Mouse (Mus musculus): ENCODE measurements around the gene Lef1. TPM values are rescaled to one million over a fixed set of nuclear protein-coding genes. Genes with fewer than 3 reads are reported as not detected.

Lef1 gene
- polyA plus RNA-seq, 1 experiment, result 4.5 TPM

GRCm38 (mm10) chr3:131190671-131191367 is 80.5 kb downstream of the Lef1 start:
- no peak overlapping the region for H3K4me2 ChIP-seq (ENCODE audit: low read depth)
- no peak for TF ChIP-seq TCF12 (IDR thresholded peaks at IDR 0.05; ENCODE audit: insufficient read depth, poor library complexity, severe bottlenecking)
- no peaks in the 10 kb centered on the region for H3K36me3 ChIP-seq (ENCODE audit: control insufficient read depth, insufficient read depth)
- H3K79me2 ChIP-seq (ENCODE audit: control insufficient read depth, insufficient read depth), result no peaks in the 10 kb centered on the region
- H3K27me3 ChIP-seq (ENCODE audit: control insufficient read depth, insufficient read depth, insufficient read length), result no peaks in the 10 kb centered on the region
- H3K4me3 ChIP-seq, result no peak overlapping the region
- no peak overlapping the region for H3ac ChIP-seq (ENCODE audit: control insufficient read depth, insufficient read length)

DNA sequence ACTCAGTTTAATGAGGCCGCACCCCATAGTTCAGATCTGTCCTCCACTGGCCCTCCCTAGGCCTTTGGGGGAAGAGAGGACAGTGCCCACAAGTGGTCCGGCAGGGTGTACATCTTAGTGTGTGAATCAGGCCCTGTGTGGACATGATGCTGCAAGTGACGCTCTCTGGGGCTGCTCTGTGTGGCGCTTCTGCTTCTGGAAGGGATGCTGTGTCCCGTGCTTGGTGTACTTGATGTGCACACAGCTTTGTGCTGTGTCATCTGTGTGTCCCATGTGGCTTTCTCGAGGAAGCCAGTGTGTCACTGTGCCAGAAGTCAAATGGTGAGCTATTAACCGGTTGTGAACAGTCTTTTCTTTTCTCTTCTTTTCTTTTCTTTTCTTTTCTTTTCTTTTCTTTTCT is 81.2 kb downstream of the Lef1 start:
- H3ac ChIP-seq (ENCODE audit: control insufficient read depth, insufficient read length), result no peak overlapping the region
- H3K36me3 ChIP-seq (ENCODE audit: control insufficient read depth, insufficient read depth), result no peaks in the 10 kb centered on the region
- TF ChIP-seq MAX (IDR thresholded peaks at IDR 0.05; ENCODE audit: low read depth), result no peak
- no peak for TF ChIP-seq MYOD1 (IDR thresholded peaks at IDR 0.05; ENCODE audit: control insufficient read depth in 1 of 3, insufficient read length in 2 of 3, low read depth in 2 of 3)
- TF ChIP-seq POLR2AphosphoS2 (IDR thresholded peaks at IDR 0.05; ENCODE audit: insufficient read length, low read depth), result no peak
- TF ChIP-seq POLR2A (IDR thresholded peaks at IDR 0.05; ENCODE audit: insufficient read length, low read depth), result no peak
- TF ChIP-seq CEBPB (IDR thresholded peaks at IDR 0.05; ENCODE audit: insufficient read depth, poor library complexity, severe bottlenecking), result no peak
- no peak for TF ChIP-seq E2F4 (IDR thresholded peaks at IDR 0.05; ENCODE audit: insufficient read depth)
- no peak for TF ChIP-seq MYOG (IDR thresholded peaks at IDR 0.05; ENCODE audit: control insufficient read depth in 1 of 3, insufficient read depth in 1 of 3, insufficient read length in 2 of 3, low read depth in 2 of 3)
- no peak for TF ChIP-seq TCF12 (IDR thresholded peaks at IDR 0.05; ENCODE audit: insufficient read depth, poor library complexity, severe bottlenecking)
- no peak for TF ChIP-seq TCF3 (IDR thresholded peaks at IDR 0.05; ENCODE audit: insufficient read length, low read depth)
- no peak for TF ChIP-seq REST (IDR thresholded peaks at IDR 0.05; ENCODE audit: insufficient read depth, insufficient read length)
- no peak for TF ChIP-seq SRF (IDR thresholded peaks at IDR 0.05; ENCODE audit: control insufficient read depth, insufficient read length, low read depth)
- TF ChIP-seq USF1 (IDR thresholded peaks at IDR 0.05; ENCODE audit: low read depth), result no peak
- H3K4me3 ChIP-seq, result no peak overlapping the region
- no peaks in the 10 kb centered on the region for H3K79me2 ChIP-seq (ENCODE audit: control insufficient read depth, insufficient read depth)
- no peak overlapping the region for H3K4me2 ChIP-seq (ENCODE audit: low read depth)
- no peaks in the 10 kb centered on the region for H3K27me3 ChIP-seq (ENCODE audit: control insufficient read depth, insufficient read depth, insufficient read length)

DNA sequence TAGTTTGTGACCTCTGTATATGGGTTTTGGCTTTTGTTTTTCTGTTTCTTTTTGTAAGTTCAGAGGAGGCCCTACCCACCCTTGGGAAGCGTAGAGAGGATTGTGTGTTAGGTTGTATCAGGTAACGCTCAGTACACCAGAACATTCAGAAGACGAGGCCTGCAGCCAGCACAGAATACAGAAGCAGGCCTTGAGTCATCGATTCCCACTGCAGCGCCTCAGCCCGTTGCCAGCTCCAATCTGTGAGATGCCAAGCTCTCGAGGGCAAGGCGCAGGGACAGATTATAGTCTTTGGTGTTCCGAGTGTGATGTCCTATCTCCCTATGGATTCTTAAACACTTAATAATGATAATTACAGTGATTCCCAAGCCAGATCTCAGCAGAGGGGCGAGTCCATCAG is 85.8 kb downstream of the Lef1 start:
- Histone ChIP-seq H3K79me2 (ENCODE audit: control insufficient read depth, insufficient read depth) (no peaks in the 10 kb centered on the region), H3K27me3 (ENCODE audit: control insufficient read depth, insufficient read depth, insufficient read length) (no peaks in the 10 kb centered on the region), H3K4me3 (no peak overlapping the region), H3ac (ENCODE audit: control insufficient read depth, insufficient read length) (no peak overlapping the region), H3K4me2 (ENCODE audit: low read depth) (no peak overlapping the region), H3K36me3 (ENCODE audit: control insufficient read depth, insufficient read depth) (no peaks in the 10 kb centered on the region)
- TF ChIP-seq POLR2A (IDR thresholded peaks at IDR 0.05; ENCODE audit: insufficient read length, low read depth) (no peak), SRF (IDR thresholded peaks at IDR 0.05; ENCODE audit: control insufficient read depth, insufficient read length, low read depth) (no peak), CEBPB (IDR thresholded peaks at IDR 0.05; ENCODE audit: insufficient read depth, poor library complexity, severe bottlenecking) (no peak), REST (IDR thresholded peaks at IDR 0.05; ENCODE audit: insufficient read depth, insufficient read length) (no peak), MYOG (IDR thresholded peaks at IDR 0.05; ENCODE audit: control insufficient read depth in 1 of 3, insufficient read depth in 1 of 3, insufficient read length in 2 of 3, low read depth in 2 of 3) (no peak), USF1 (IDR thresholded peaks at IDR 0.05; ENCODE audit: low read depth) (no peak), MYOD1 (IDR thresholded peaks at IDR 0.05; ENCODE audit: control insufficient read depth in 1 of 3, insufficient read length in 2 of 3, low read depth in 2 of 3) (no peak), TCF12 (IDR thresholded peaks at IDR 0.05; ENCODE audit: insufficient read depth, poor library complexity, severe bottlenecking) (no peak), MAX (IDR thresholded peaks at IDR 0.05; ENCODE audit: low read depth) (no peak), POLR2AphosphoS2 (IDR thresholded peaks at IDR 0.05; ENCODE audit: insufficient read length, low read depth) (no peak), E2F4 (IDR thresholded peaks at IDR 0.05; ENCODE audit: insufficient read depth) (no peak)

- Histone ChIP-seq H3K79me2 (ENCODE audit: control insufficient read depth, insufficient read depth) (no peaks in the 10 kb centered on the region), H3ac (ENCODE audit: control insufficient read depth, insufficient read length) (no peak overlapping the region), H3K4me2 (ENCODE audit: low read depth) (no peak overlapping the region), H3K36me3 (ENCODE audit: control insufficient read depth, insufficient read depth) (no peaks in the 10 kb centered on the region), H3K4me3 (no peak overlapping the region), H3K27me3 (ENCODE audit: control insufficient read depth, insufficient read depth, insufficient read length) (no peaks in the 10 kb centered on the region)
- no peak for TF ChIP-seq POLR2AphosphoS2 (IDR thresholded peaks at IDR 0.05; ENCODE audit: insufficient read length, low read depth)
These were observed 86.3 kb downstream of the Lef1 start for GRCm38 (mm10) chr3:131196507-131197019.

DNA sequence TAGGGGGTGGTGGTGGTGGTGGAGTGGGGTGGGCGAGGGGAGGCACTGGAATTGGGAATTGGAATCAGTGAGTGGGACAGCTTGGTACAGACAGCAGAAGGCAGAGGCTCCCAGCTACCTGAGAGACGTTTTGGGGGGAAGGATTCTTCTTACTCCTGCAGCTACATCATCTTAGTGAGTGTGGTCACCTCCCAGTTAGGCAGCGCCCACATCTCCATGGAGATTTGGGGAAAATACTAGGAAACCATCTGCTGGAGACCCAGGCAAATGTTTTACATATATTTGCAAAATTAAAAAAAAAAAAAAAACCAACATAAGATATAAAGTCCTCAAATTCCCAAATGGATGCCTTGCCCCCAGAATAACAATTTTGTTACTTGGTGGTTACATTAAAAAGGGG is 88.7 kb downstream of the Lef1 start:
- Histone ChIP-seq H3K4me3 (no peak overlapping the region), H3K79me2 (ENCODE audit: control insufficient read depth, insufficient read depth) (no peaks in the 10 kb centered on the region), H3K27me3 (ENCODE audit: control insufficient read depth, insufficient read depth, insufficient read length) (no peaks in the 10 kb centered on the region), H3ac (ENCODE audit: control insufficient read depth, insufficient read length) (no peak overlapping the region), H3K4me2 (ENCODE audit: low read depth) (no peak overlapping the region), H3K36me3 (ENCODE audit: control insufficient read depth, insufficient read depth) (no peaks in the 10 kb centered on the region)
- no peak for TF ChIP-seq MAX (IDR thresholded peaks at IDR 0.05; ENCODE audit: low read depth)
- no peak for TF ChIP-seq TCF12 (IDR thresholded peaks at IDR 0.05; ENCODE audit: insufficient read depth, poor library complexity, severe bottlenecking)
- no peak for TF ChIP-seq E2F4 (IDR thresholded peaks at IDR 0.05; ENCODE audit: insufficient read depth)
- no peak for TF ChIP-seq CEBPB (IDR thresholded peaks at IDR 0.05; ENCODE audit: insufficient read depth, poor library complexity, severe bottlenecking)
- no peak for TF ChIP-seq MYOD1 (IDR thresholded peaks at IDR 0.05; ENCODE audit: control insufficient read depth in 1 of 3, insufficient read length in 2 of 3, low read depth in 2 of 3)
- TF ChIP-seq MYOG (IDR thresholded peaks at IDR 0.05; ENCODE audit: control insufficient read depth in 1 of 3, insufficient read depth in 1 of 3, insufficient read length in 2 of 3, low read depth in 2 of 3), result no peak
- TF ChIP-seq POLR2A (IDR thresholded peaks at IDR 0.05; ENCODE audit: insufficient read length, low read depth), result no peak
- no peak for TF ChIP-seq USF1 (IDR thresholded peaks at IDR 0.05; ENCODE audit: low read depth)
